Mouse (Mus musculus): ENCODE results near the gene Btn2a2. TPM values are rescaled to one million over a fixed set of nuclear protein-coding genes. Genes with fewer than 3 reads are reported as not detected.
A peak's percentile ranks its signal among the peaks of the same experiment; 100 is the strongest.

The Btn2a2 gene
- polyA plus RNA-seq, 2 experiments, result 0.01 TPM; not detected in 1

- WGBS (ENCODE audit: insufficient replicate concordance), result 6% methylated on average over 15 of the region's 15 CpGs
- peak; percentile 93 for ATAC-seq (ENCODE audit: insufficient read depth)
- peak overlapping the region; percentile 96 for H3K27ac ChIP-seq
- no peaks in the 10 kb centered on the region for H3K27me3 ChIP-seq (ENCODE audit: control insufficient read depth, insufficient read depth, low read length)
- H3K9me3 ChIP-seq (ENCODE audit: control insufficient read depth, low read length), result no peaks in the 10 kb centered on the region
- TF ChIP-seq EP300 (IDR thresholded peaks at IDR 0.05; ENCODE audit: low read depth) (peak; percentile 92), CTCF (IDR thresholded peaks at IDR 0.05; ENCODE audit: low read depth) (no peak)
- peak overlapping the region; percentile 69 for H3K9ac ChIP-seq (replicated peaks)
- H3K4me2 ChIP-seq (ENCODE audit: low read depth), result peak overlapping the region; percentile 81
- peak; percentile 75 to 85 (median 79) for DNase-seq (ENCODE audit: low read depth in 3 of 3, low spot score in 3 of 3)
- peak overlapping the region; percentile 39 to 55 for H3K4me3 ChIP-seq (ENCODE audit: insufficient read depth in 1 of 2, low read depth in 2 of 2, low read length in 2 of 2)
- no peaks in the 10 kb centered on the region for H3K36me3 ChIP-seq (replicated peaks; ENCODE audit: control insufficient read depth, insufficient read depth, low read depth)
- peaks cover 33% of the 10 kb centered on the region in 2 experiments for H3K4me1 ChIP-seq (replicated peaks; ENCODE audit: control insufficient read depth in 2 of 2, insufficient read depth in 2 of 2, low read length in 1 of 2)
Measured at GRCm38 (mm10) chr13:23459264-23459846, 29.3 kb downstream of the Btn2a2 start.

- ATAC-seq (ENCODE audit: insufficient read depth), result no peak
- peak overlapping the region; percentile 85 for H3K27ac ChIP-seq
- DNase-seq (ENCODE audit: low read depth in 3 of 3, low spot score in 3 of 3), result no peak
Measured at GRCm38 (mm10) chr13:23453926-23454325, 34.7 kb downstream of the Btn2a2 start.

DNA sequence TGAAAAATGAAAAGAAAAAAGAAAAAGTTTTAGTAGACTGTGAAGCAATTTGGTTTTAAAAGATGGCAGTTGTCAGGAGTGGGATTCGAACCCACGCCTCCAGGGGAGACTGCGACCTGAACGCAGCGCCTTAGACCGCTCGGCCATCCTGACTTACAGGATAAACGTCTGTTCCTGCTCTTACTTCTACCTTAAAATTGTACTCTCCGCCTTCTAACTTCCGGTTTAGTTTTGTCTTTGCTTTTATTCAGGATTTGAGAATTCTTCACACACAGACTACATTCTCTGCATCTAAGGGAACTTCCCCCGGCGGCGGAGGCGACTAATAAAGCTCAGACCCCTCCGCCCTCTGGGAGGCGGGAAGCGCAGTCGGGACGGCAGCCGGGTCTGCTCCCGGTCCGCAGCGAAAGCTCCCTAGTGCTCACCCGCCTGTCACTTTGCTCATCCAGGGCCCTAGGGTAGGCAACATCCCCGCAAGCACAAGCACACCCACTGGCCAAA lies 35.2 kb downstream of the Btn2a2 start:
- Histone ChIP-seq H3K4me1 (replicated peaks; ENCODE audit: control insufficient read depth in 2 of 2, insufficient read depth in 2 of 2, low read length in 1 of 2) (peaks cover 20% of the 10 kb centered on the region in 2 experiments), H3K27ac (peak overlapping the region; percentile 85), H3K4me2 (ENCODE audit: low read depth) (peak overlapping the region; percentile 84), H3K9me3 (ENCODE audit: control insufficient read depth, low read length) (no peaks in the 10 kb centered on the region), H3K9ac (replicated peaks) (peak overlapping the region; percentile 88), H3K27me3 (ENCODE audit: control insufficient read depth, insufficient read depth, low read length) (no peaks in the 10 kb centered on the region), H3K36me3 (replicated peaks; ENCODE audit: control insufficient read depth, insufficient read depth, low read depth) (no peaks in the 10 kb centered on the region), H3K4me3 (ENCODE audit: insufficient read depth in 1 of 2, low read depth in 2 of 2, low read length in 2 of 2) (peak overlapping the region; percentile 74 to 88)
- no peak; the same call in 1 of the 2 replicates for TF ChIP-seq CTCF (IDR thresholded peaks at IDR 0.05; ENCODE audit: low read depth)
- no peak; the same call in 1 of the 2 replicates for TF ChIP-seq EP300 (IDR thresholded peaks at IDR 0.05; ENCODE audit: low read depth)
- DNase-seq (ENCODE audit: low read depth in 3 of 3, low spot score in 3 of 3) (peak in 1 of 3 experiments; percentile 71), ATAC-seq (ENCODE audit: insufficient read depth) (peak; percentile 81)
- WGBS (ENCODE audit: insufficient replicate concordance), result under 1% methylated on average over 25 of the region's 25 CpGs

More at GRCm38 (mm10) chr13:23453926-23454325, 34.7 kb downstream of the Btn2a2 start:
- 2% methylated on average over 9 of the region's 9 CpGs for WGBS (ENCODE audit: insufficient replicate concordance)
- Histone ChIP-seq H3K4me1 (replicated peaks; ENCODE audit: control insufficient read depth in 2 of 2, insufficient read depth in 2 of 2, low read length in 1 of 2) (peaks cover 20% of the 10 kb centered on the region in 2 experiments), H3K9ac (replicated peaks) (peak overlapping the region; percentile 88), H3K36me3 (replicated peaks; ENCODE audit: control insufficient read depth, insufficient read depth, low read depth) (no peaks in the 10 kb centered on the region), H3K4me3 (ENCODE audit: insufficient read depth in 1 of 2, low read depth in 2 of 2, low read length in 2 of 2) (peak overlapping the region; percentile 74 to 88), H3K27me3 (ENCODE audit: control insufficient read depth, insufficient read depth, low read length) (no peaks in the 10 kb centered on the region), H3K9me3 (ENCODE audit: control insufficient read depth, low read length) (no peaks in the 10 kb centered on the region), H3K4me2 (ENCODE audit: low read depth) (peak overlapping the region; percentile 84)
- no peak for TF ChIP-seq CTCF (IDR thresholded peaks at IDR 0.05; ENCODE audit: low read depth)

DNA sequence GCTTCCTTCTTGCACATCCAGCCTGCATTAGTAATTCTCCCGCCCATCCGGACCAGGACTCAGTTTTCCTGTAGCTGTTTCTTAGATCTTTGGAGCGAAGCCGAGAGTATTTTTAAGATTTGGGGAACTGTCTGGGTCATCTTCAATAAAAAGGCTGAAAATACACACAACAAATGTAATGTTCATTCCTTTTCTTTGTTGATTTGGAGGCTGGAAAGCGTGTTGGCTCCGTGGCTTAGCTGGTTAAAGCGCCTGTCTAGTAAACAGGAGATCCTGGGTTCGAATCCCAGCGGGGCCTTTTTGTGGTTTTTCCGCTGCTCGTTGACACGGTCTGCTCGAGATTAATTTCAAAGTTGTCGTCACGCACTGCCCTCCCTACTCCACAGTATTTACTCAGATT lies 38.3 kb downstream of the Btn2a2 start:
- Histone ChIP-seq H3K9ac (replicated peaks) (peak overlapping the region; percentile 69), H3K27me3 (ENCODE audit: control insufficient read depth, insufficient read depth, low read length) (no peaks in the 10 kb centered on the region), H3K9me3 (ENCODE audit: control insufficient read depth, low read length) (no peaks in the 10 kb centered on the region), H3K27ac (peak overlapping the region; percentile 72), H3K36me3 (replicated peaks; ENCODE audit: control insufficient read depth, insufficient read depth, low read depth) (no peaks in the 10 kb centered on the region), H3K4me3 (ENCODE audit: insufficient read depth in 1 of 2, low read depth in 2 of 2, low read length in 2 of 2) (peak overlapping the region; percentile 61 to 89), H3K4me2 (ENCODE audit: low read depth) (peak overlapping the region; percentile 72), H3K4me1 (replicated peaks; ENCODE audit: control insufficient read depth in 2 of 2, insufficient read depth in 2 of 2, low read length in 1 of 2) (peaks cover 10 to 16% of the 10 kb centered on the region in 2 experiments)
- peak; percentile 40 for ATAC-seq (ENCODE audit: insufficient read depth)
- WGBS (ENCODE audit: insufficient replicate concordance), result 0% methylated on average over 15 of the region's 15 CpGs
- DNase-seq (ENCODE audit: low read depth in 3 of 3, low spot score in 3 of 3), result peak in 2 of 3 experiments; percentile 85 to 88
- TF ChIP-seq CTCF (IDR thresholded peaks at IDR 0.05; ENCODE audit: low read depth), result no peak
- TF ChIP-seq EP300 (IDR thresholded peaks at IDR 0.05; ENCODE audit: low read depth), result peak; percentile 38

Measured in liver, embryonic 14.5 days (tissue).